Mouse (Mus musculus) heart, embryonic 16.5 days (tissue): Measurements from ENCODE around the gene Bach2. TPM values are rescaled to one million over a fixed set of nuclear protein-coding genes. Genes with fewer than 3 reads are reported as not detected.

ENCODE experiments used
- ATAC-seq: fragments of 200-750 bp; cut with Nextera tagmentation; replicated peaks from 2 replicates; pipeline ENCODE4 v1.8.0; 2017; ENCODE audit warnings: moderate number of reproducible peaks; ENCODE audit not compliant: insufficient read depth, low FRiP score; ENCODE audit errors: extremely low read depth
- H3K27ac ChIP-seq: fragments of 300-500 bp; sonication (generic); 2 replicates; pipeline ENCODE4 v1.5.1; 2014; ENCODE audit warnings: mild to moderate bottlenecking, low read length, control low read depth, moderate library complexity
- H3K27me3 ChIP-seq: fragments of 300-500 bp; sonication (generic); 2 replicates; pipeline ENCODE4 v1.6.1; 2014; ENCODE audit warnings: low read length, mixed read lengths; ENCODE audit not compliant: control insufficient read depth, insufficient read depth
- H3K36me3 ChIP-seq: fragments of 300-500 bp; sonication (generic); 2 replicates; pipeline ENCODE4 v1.6.1; 2014; ENCODE audit not compliant: control insufficient read depth, insufficient read depth
- H3K4me1 ChIP-seq: fragments of 300-500 bp; sonication (generic); 2 replicates; pipeline ENCODE4 v1.6.1; 2014; ENCODE audit warnings: low read length, mixed read lengths; ENCODE audit not compliant: control insufficient read depth, insufficient read depth
- H3K4me2 ChIP-seq: fragments of 300-500 bp; sonication (generic); 2 replicates; pipeline ENCODE4 v1.6.1; 2014; ENCODE audit warnings: low read depth, mild to moderate bottlenecking, control low read depth, low read length
- H3K4me3 ChIP-seq: fragments of 300-500 bp; sonication (generic); 2 replicates; pipeline ENCODE4 v1.5.1; 2014; ENCODE audit warnings: mild to moderate bottlenecking, control low read depth, low read length
- H3K9ac ChIP-seq: fragments of 300-500 bp; sonication (generic); 2 replicates; pipeline ENCODE4 v1.6.1; 2014; ENCODE audit warnings: low read length, control low read depth
- H3K9me3 ChIP-seq: fragments of 300-500 bp; sonication (generic); replicated peaks from 2 replicates; pipeline ENCODE4 v1.6.1; 2016; ENCODE audit warnings: low read length; ENCODE audit not compliant: control insufficient read depth
- WGBS: fragments of 180-500 bp; shearing (Covaris S2); extraction: QIAGEN DNeasy Blood & Tissue Kit; methylation state at CpG from one replicate; pipeline ENCODE4 v1.1.7; 2014; 5-methylcytosine and 5-hydroxymethylcytosine counted together
- polyA plus RNA-seq: library from polyadenylated mRNA; unstranded; fragments of >200 nt; fragmentation: Nextera tagmentation; extraction: Ambion mirVana; gene quantifications from 2 replicates; pipeline ENCODE4 v1.2.1, GENCODE M21; 2015

Gene Bach2
- polyA plus RNA-seq, 1 experiment from 2014 or later: 5.0 TPM

DNA sequence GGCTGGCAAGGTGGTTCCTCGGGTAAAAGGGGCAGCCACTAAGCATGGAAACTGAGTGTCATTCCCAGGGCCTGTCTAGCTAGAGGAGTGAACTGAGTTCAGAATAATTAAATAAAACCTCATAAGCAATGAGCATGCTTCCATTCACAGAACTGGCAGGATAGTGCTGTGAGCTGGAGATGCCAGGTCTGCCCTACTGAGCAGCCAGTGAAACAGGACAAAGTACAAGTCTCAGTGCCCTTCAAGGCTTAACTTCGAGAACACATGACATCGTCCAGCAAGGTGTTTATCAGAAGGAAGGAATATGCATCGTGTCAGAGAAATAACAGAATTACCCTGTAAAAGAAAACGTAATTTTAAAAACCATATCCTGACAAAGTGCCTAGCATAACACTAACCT is 335.0 kb downstream of the Bach2 start:
- 0 out of 2 replicates have a peak, but pooled peaks cover 2% of the 10 kb centered on the region for H3K36me3 ChIP-seq
- H3K27me3 ChIP-seq: no peaks in the 10 kb centered on the region
- H3K4me1 ChIP-seq: no peaks in the 10 kb centered on the region
- H3K27ac ChIP-seq: no peak overlapping the region
- H3K4me3 ChIP-seq: no peak overlapping the region
- no peak overlapping the region for H3K4me2 ChIP-seq
- WGBS: 77% methylated on average over 5 of the region's 5 CpGs
- no peak for ATAC-seq
- no peak overlapping the region for H3K9ac ChIP-seq
- no peaks in the 10 kb centered on the region for H3K9me3 ChIP-seq

- H3K4me1 ChIP-seq: no peaks in the 10 kb centered on the region
- H3K4me2 ChIP-seq: no peak overlapping the region
- H3K9ac ChIP-seq: no peak overlapping the region
- no peaks in the 10 kb centered on the region for H3K9me3 ChIP-seq
- ATAC-seq: no peak
- H3K27ac ChIP-seq: no peak overlapping the region
- 92% methylated on average over 1 of the region's 1 CpGs for WGBS
- H3K4me3 ChIP-seq: no peak overlapping the region
- 0 out of 2 replicates have a peak, but pooled peaks cover 2% of the 10 kb centered on the region for H3K36me3 ChIP-seq
- no peaks in the 10 kb centered on the region for H3K27me3 ChIP-seq
Measured at GRCm38 (mm10) chr4:32574604-32575003, 336.0 kb downstream of the Bach2 start.

DNA sequence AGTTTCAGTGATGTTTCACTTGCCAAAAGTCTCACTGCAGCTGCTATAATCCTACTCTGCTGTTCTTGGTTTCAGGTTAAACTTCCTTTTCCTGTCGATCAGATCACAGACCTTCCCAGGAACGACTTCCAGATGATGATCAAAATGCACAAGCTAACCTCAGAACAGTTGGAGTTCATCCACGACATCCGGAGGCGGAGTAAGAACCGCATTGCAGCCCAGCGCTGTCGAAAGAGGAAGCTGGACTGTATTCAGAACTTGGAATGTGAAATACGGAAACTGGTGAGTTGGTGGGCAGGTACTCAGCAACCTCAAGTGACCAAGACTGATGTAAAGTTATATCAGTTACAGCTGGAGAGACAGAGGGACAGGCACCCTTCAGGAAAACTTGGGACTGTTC is 336.6 kb downstream of the Bach2 start:
- Histone ChIP-seq H3K27me3 (no peaks in the 10 kb centered on the region), H3K36me3 (0 out of 2 replicates have a peak, but pooled peaks cover 2% of the 10 kb centered on the region), H3K9ac (no peak overlapping the region), H3K4me2 (no peak overlapping the region), H3K4me3 (no peak overlapping the region), H3K9me3 (no peaks in the 10 kb centered on the region), H3K4me1 (no peaks in the 10 kb centered on the region), H3K27ac (no peak overlapping the region)
- WGBS: 59% methylated on average over 9 of the region's 9 CpGs
- no peak for ATAC-seq

GRCm38 (mm10) chr4:32579850-32580249 is 341.2 kb downstream of the Bach2 start:
- Histone ChIP-seq H3K4me1 (peaks cover 4% of the 10 kb centered on the region; the same call in 1 of the 2 replicates), H3K9me3 (no peaks in the 10 kb centered on the region), H3K36me3 (0 out of 2 replicates have a peak, but pooled peaks cover 2% of the 10 kb centered on the region), H3K9ac (no peak overlapping the region), H3K27ac (no peak overlapping the region), H3K27me3 (no peaks in the 10 kb centered on the region), H3K4me2 (no peak overlapping the region), H3K4me3 (no peak overlapping the region)
- no peak for ATAC-seq
- WGBS: 68% methylated on average over 8 of the region's 8 CpGs

- no peak overlapping the region for H3K4me3 ChIP-seq
- no peaks in the 10 kb centered on the region for H3K9me3 ChIP-seq
- H3K4me2 ChIP-seq: no peak overlapping the region
- WGBS: 73% methylated on average over 6 of the region's 6 CpGs
- H3K36me3 ChIP-seq: no peaks in the 10 kb centered on the region
- ATAC-seq: no peak
- H3K27me3 ChIP-seq: no peaks in the 10 kb centered on the region
- peaks cover 4% of the 10 kb centered on the region; the same call in 1 of the 2 replicates for H3K4me1 ChIP-seq
- H3K27ac ChIP-seq: no peak overlapping the region
- no peak overlapping the region for H3K9ac ChIP-seq
Measured at GRCm38 (mm10) chr4:32584181-32584580, 345.6 kb downstream of the Bach2 start.

GRCm38 (mm10) chr4:32586596-32586995 is 348.0 kb downstream of the Bach2 start:
- H3K27me3 ChIP-seq: no peaks in the 10 kb centered on the region
- ATAC-seq: 0 out of 2 replicates have a peak, but pooled peaks have one; percentile 41
- no peaks in the 10 kb centered on the region for H3K9me3 ChIP-seq
- WGBS: 13% methylated on average over 9 of the region's 9 CpGs
- H3K4me1 ChIP-seq: no peaks in the 10 kb centered on the region
- no peak overlapping the region for H3K4me3 ChIP-seq
- no peak overlapping the region for H3K9ac ChIP-seq
- no peaks in the 10 kb centered on the region for H3K36me3 ChIP-seq
- no peak overlapping the region for H3K4me2 ChIP-seq
- no peak overlapping the region for H3K27ac ChIP-seq

GRCm38 (mm10) chr4:32587543-32587942 is 348.9 kb downstream of the Bach2 start:
- no peaks in the 10 kb centered on the region for H3K4me1 ChIP-seq
- no peak for ATAC-seq
- no peak overlapping the region for H3K9ac ChIP-seq
- no peaks in the 10 kb centered on the region for H3K27me3 ChIP-seq
- whole genome bisulfite sequencing: 80% methylated on average over 5 of the region's 5 CpGs
- H3K4me2 ChIP-seq: no peak overlapping the region
- H3K36me3 ChIP-seq: no peaks in the 10 kb centered on the region
- H3K27ac ChIP-seq: no peak overlapping the region
- H3K4me3 ChIP-seq: no peak overlapping the region
- no peaks in the 10 kb centered on the region for H3K9me3 ChIP-seq

GRCm38 (mm10) chr4:32588237-32588636 is 349.6 kb downstream of the Bach2 start:
- H3K9ac ChIP-seq: no peak overlapping the region
- no peaks in the 10 kb centered on the region for H3K4me1 ChIP-seq
- H3K36me3 ChIP-seq: no peaks in the 10 kb centered on the region
- no peak for ATAC-seq
- H3K27ac ChIP-seq: no peak overlapping the region
- H3K4me2 ChIP-seq: no peak overlapping the region
- no peaks in the 10 kb centered on the region for H3K27me3 ChIP-seq
- no peak overlapping the region for H3K4me3 ChIP-seq
- H3K9me3 ChIP-seq: no peaks in the 10 kb centered on the region
- 80% methylated on average over 6 of the region's 6 CpGs for WGBS

DNA sequence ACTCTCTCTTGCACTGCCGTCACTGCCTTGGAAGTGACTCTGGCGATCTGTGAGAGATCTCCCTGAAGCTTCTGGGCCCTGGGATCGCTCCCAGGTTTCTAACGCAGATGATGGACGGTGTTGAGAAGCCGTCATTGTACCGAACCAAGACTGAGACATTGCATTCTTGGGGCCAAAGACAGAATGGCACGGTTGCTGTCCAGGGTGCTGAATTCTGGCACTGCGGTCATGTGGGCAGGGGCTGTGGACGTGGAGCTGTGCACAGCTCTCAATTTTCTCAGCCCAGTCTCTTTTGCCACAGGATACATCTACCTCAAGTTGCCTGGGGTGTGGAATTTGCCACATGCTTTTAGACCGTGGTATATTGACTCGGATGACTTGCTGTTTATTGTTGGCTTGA is 362.5 kb downstream of the Bach2 start:
- no peak for ATAC-seq
- WGBS: 17% methylated on average over 12 of the region's 12 CpGs

More for the DNA sequence above, 362.5 kb downstream of the Bach2 start:
- no peak overlapping the region for H3K4me2 ChIP-seq
- H3K4me3 ChIP-seq: no peak overlapping the region
- no peaks in the 10 kb centered on the region for H3K9me3 ChIP-seq
- no peak overlapping the region for H3K27ac ChIP-seq
- H3K4me1 ChIP-seq: no peaks in the 10 kb centered on the region
- H3K9ac ChIP-seq: no peak overlapping the region
- H3K27me3 ChIP-seq: no peaks in the 10 kb centered on the region
- H3K36me3 ChIP-seq: no peaks in the 10 kb centered on the region
